In the genomic region with DNA sequence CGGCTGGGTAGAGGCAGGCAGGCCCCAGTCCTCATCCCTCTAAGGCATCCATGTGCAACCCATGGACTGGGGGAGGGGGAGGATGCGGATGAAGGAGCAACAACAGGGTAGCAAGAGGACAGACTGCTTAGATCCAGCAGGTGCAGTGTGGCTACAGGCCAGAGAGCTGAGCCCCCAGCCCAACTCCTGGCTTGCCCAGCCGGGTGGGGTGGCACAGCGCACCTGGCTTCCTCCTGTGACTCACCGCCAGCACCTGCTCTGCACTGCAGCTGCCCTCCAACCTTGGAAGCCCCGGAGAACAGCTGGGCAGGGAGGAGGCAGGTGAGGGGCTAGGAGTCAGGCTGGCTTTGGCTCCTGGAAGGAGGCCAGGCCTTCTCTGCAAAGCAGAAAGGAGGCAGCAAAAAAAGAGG, we compare ENCODE assay signal across 8 mouse cellular contexts. TPM values are rescaled to one million over a fixed set of nuclear protein-coding genes. Genes with fewer than 3 reads are reported as not detected.
DNase-seq lines count a peak whose midpoint lies in the region; ATAC-seq and TF ChIP-seq lines count a peak whose summit lies in the region.

No protein-coding gene starts in this region.

- H3K9me3 ChIP-seq in kidney, embryonic 15.5 days (replicated peaks), result no peaks in the 10 kb centered on the region
- H3K9me3 ChIP-seq in embryonic facial prominence, embryonic 10.5 days, result no peaks in the 10 kb centered on the region
- no peaks in the 10 kb centered on the region for H3K9me3 ChIP-seq in hindbrain, embryonic 15.5 days
- H3K9me3 ChIP-seq in neural tube, embryonic 12.5 days, result no peaks in the 10 kb centered on the region

- TF ChIP-seq CTCF in kidney, adult 2 months (conservative IDR thresholded peaks at IDR 0.05; ENCODE audit: insufficient read depth, insufficient read length, low read depth, low read length), result no peak

- WGBS in kidney, embryonic 15.5 days, result 17% methylated on average over 6 of the region's 6 CpGs
- 43% methylated on average over 6 of the region's 6 CpGs for WGBS in kidney, adult 2 months
- WGBS in embryonic facial prominence, embryonic 10.5 days, result 11% methylated on average over 6 of the region's 6 CpGs
- 23% methylated on average over 6 of the region's 6 CpGs for WGBS in hindbrain, embryonic 15.5 days
- WGBS in neural tube, embryonic 12.5 days, result 29% methylated on average over 6 of the region's 6 CpGs

- H3K27ac ChIP-seq in kidney, embryonic 15.5 days, result peak overlapping the region; percentile 95
- no peak overlapping the region for H3K27ac ChIP-seq in kidney, adult 2 months (ENCODE audit: insufficient read depth, low read depth, low read length)
- H3K27ac ChIP-seq in embryonic facial prominence, embryonic 10.5 days (replicated peaks), result peak overlapping the region; percentile 84
- H3K27ac ChIP-seq in hindbrain, embryonic 15.5 days (replicated peaks), result peak overlapping the region; percentile 89
- peak overlapping the region; percentile 74 for H3K27ac ChIP-seq in neural tube, embryonic 12.5 days

- H3K4me3 ChIP-seq in kidney, embryonic 15.5 days (replicated peaks), result peak overlapping the region; percentile 20
- no peak overlapping the region for H3K4me3 ChIP-seq in kidney, adult 2 months (ENCODE audit: insufficient read depth, low read depth, low read length)
- peak overlapping the region; percentile 45 for H3K4me3 ChIP-seq in embryonic facial prominence, embryonic 10.5 days
- no peak overlapping the region for H3K4me3 ChIP-seq in hindbrain, embryonic 15.5 days
- H3K4me3 ChIP-seq in neural tube, embryonic 12.5 days, result no peak overlapping the region

- H3K9ac ChIP-seq in kidney, embryonic 15.5 days, result 0 out of 2 replicates have a peak overlapping the region, but pooled peaks have one; percentile 19
- 0 out of 2 replicates have a peak overlapping the region, but pooled peaks have one; percentile 9 for H3K9ac ChIP-seq in hindbrain, embryonic 15.5 days
- H3K9ac ChIP-seq in neural tube, embryonic 12.5 days, result 0 out of 2 replicates have a peak overlapping the region, but pooled peaks have one; percentile 44

- H3K4me2 ChIP-seq in kidney, embryonic 15.5 days, result peak overlapping the region; percentile 50
- H3K4me2 ChIP-seq in hindbrain, embryonic 15.5 days, result peak overlapping the region; percentile 39
- peak overlapping the region; percentile 50 for H3K4me2 ChIP-seq in neural tube, embryonic 12.5 days (replicated peaks)

- DNase-seq in kidney, adult 2 months, result no peak
- peak; percentile 63 for DNase-seq in embryonic facial prominence, embryonic 10.5 days (ENCODE audit: low spot score)
- DNase-seq in frontal cortex, postnatal 14 days (ENCODE audit: low spot score in 2 of 2), result no peak
- DNase-seq in urinary bladder, postnatal 14 days (ENCODE audit: low spot score), result no peak
- no peak for DNase-seq in adrenal gland, postnatal 10 days

- no peaks in the 10 kb centered on the region for H3K36me3 ChIP-seq in kidney, embryonic 15.5 days
- H3K36me3 ChIP-seq in kidney, adult 2 months (ENCODE audit: control insufficient read depth, insufficient read depth, low read length), result no peaks in the 10 kb centered on the region
- H3K36me3 ChIP-seq in embryonic facial prominence, embryonic 10.5 days (replicated peaks), result no peaks in the 10 kb centered on the region
- no peaks in the 10 kb centered on the region for H3K36me3 ChIP-seq in hindbrain, embryonic 15.5 days
- H3K36me3 ChIP-seq in neural tube, embryonic 12.5 days, result no peaks in the 10 kb centered on the region

- no peak for TF ChIP-seq POLR2A in kidney, adult 2 months (IDR thresholded peaks at IDR 0.05; ENCODE audit: low read depth, low read length)

- peaks cover 81% of the 10 kb centered on the region for H3K4me1 ChIP-seq in kidney, embryonic 15.5 days
- H3K4me1 ChIP-seq in kidney, adult 2 months (ENCODE audit: control insufficient read depth, insufficient read depth, low read length), result peaks cover 15% of the 10 kb centered on the region; the same call in 1 of the 2 replicates
- peaks cover 70% of the 10 kb centered on the region for H3K4me1 ChIP-seq in embryonic facial prominence, embryonic 10.5 days
- H3K4me1 ChIP-seq in hindbrain, embryonic 15.5 days (replicated peaks), result peaks cover 18% of the 10 kb centered on the region
- peaks cover 17% of the 10 kb centered on the region for H3K4me1 ChIP-seq in neural tube, embryonic 12.5 days

- H3K27me3 ChIP-seq in kidney, embryonic 15.5 days, result no peaks in the 10 kb centered on the region
- H3K27me3 ChIP-seq in kidney, adult 2 months (replicated peaks; ENCODE audit: control insufficient read depth, insufficient read depth, low read length), result no peaks in the 10 kb centered on the region
- H3K27me3 ChIP-seq in embryonic facial prominence, embryonic 10.5 days (replicated peaks; ENCODE audit: low read depth, poor library complexity, severe bottlenecking), result 0 out of 2 replicates have a peak, but pooled peaks cover 4% of the 10 kb centered on the region
- no peaks in the 10 kb centered on the region for H3K27me3 ChIP-seq in hindbrain, embryonic 15.5 days
- peaks cover 13% of the 10 kb centered on the region; the same call in 1 of the 2 replicates for H3K27me3 ChIP-seq in neural tube, embryonic 12.5 days (replicated peaks)

- peak; percentile 74 for ATAC-seq in kidney, embryonic 15.5 days (replicated peaks; ENCODE audit: low FRiP score)
- peak; percentile 65 for ATAC-seq in hindbrain, embryonic 15.5 days (ENCODE audit: low FRiP score, low read depth)
- peak; percentile 60 for ATAC-seq in neural tube, embryonic 12.5 days (ENCODE audit: low FRiP score, low read depth)

RNA-seq across cellular contexts. Expression of gene Sema4c, which starts 21.8 kb away (rescaled TPM):
- polyA plus RNA-seq in kidney, embryonic 15.5 days (2015; fragmentation: Nextera tagmentation; extraction: Ambion mirVana), result 19.3 and 23.3 TPM in 2 replicates
- polyA plus RNA-seq in kidney, adult 2 months (2012; rRNA removed), result 8.0 and 9.1 TPM in 2 replicates
- 24.9 and 25.9 TPM in 2 replicates for polyA plus RNA-seq in embryonic facial prominence, embryonic 10.5 days (2016; fragmentation: Nextera tagmentation; extraction: Ambion mirVana)
- 26.2 and 26.8 TPM in 2 replicates for polyA plus RNA-seq in hindbrain, embryonic 15.5 days (2015; fragmentation: Nextera tagmentation; extraction: Ambion mirVana)
- 35.4 and 38.2 TPM in 2 replicates for polyA plus RNA-seq in neural tube, embryonic 12.5 days (2016; fragmentation: Nextera tagmentation; extraction: Ambion mirVana)
- 10 to 100 TPM; 27.3 to 28.9 TPM for total RNA-seq in adrenal gland, postnatal 10 days (2021)

RNA-seq across cellular contexts. Expression of gene Ankrd39, which starts 32.7 kb away (rescaled TPM):
- 26.2 and 26.3 TPM in 2 replicates for polyA plus RNA-seq in kidney, embryonic 15.5 days (2015; fragmentation: Nextera tagmentation; extraction: Ambion mirVana)
- 16.8 and 22.6 TPM in 2 replicates for polyA plus RNA-seq in kidney, adult 2 months (2012; rRNA removed)
- 18.9 and 20.3 TPM in 2 replicates for polyA plus RNA-seq in embryonic facial prominence, embryonic 10.5 days (2016; fragmentation: Nextera tagmentation; extraction: Ambion mirVana)
- 28.7 and 29.9 TPM in 2 replicates for polyA plus RNA-seq in hindbrain, embryonic 15.5 days (2015; fragmentation: Nextera tagmentation; extraction: Ambion mirVana)
- polyA plus RNA-seq in neural tube, embryonic 12.5 days (2016; fragmentation: Nextera tagmentation; extraction: Ambion mirVana), result 18.6 and 19.5 TPM in 2 replicates
- total RNA-seq in adrenal gland, postnatal 10 days (2021), result 10 to 100 TPM; 12.9 to 21.6 TPM

RNA-seq across cellular contexts. Expression of gene Gm42417, which starts 40.8 kb away (rescaled TPM):
- polyA plus RNA-seq in kidney, embryonic 15.5 days (2015; fragmentation: Nextera tagmentation; extraction: Ambion mirVana), result 0.32 and 0.75 TPM in 2 replicates
- polyA plus RNA-seq in kidney, adult 2 months (2012; rRNA removed), result not detected in 2 replicates
- polyA plus RNA-seq in embryonic facial prominence, embryonic 10.5 days (2016; fragmentation: Nextera tagmentation; extraction: Ambion mirVana), result 0.54 TPM in 1 of 2 replicates, not detected in the other
- 0.62 TPM in 1 of 2 replicates, not detected in the other for polyA plus RNA-seq in hindbrain, embryonic 15.5 days (2015; fragmentation: Nextera tagmentation; extraction: Ambion mirVana)
- polyA plus RNA-seq in neural tube, embryonic 12.5 days (2016; fragmentation: Nextera tagmentation; extraction: Ambion mirVana), result 1.0 TPM in 1 of 2 replicates, not detected in the other
- total RNA-seq in adrenal gland, postnatal 10 days (2021), result 10 to 100 TPM; 10.2 to 32.9 TPM

RNA-seq across cellular contexts. Expression of gene Ankrd23, which starts 43.3 kb away (rescaled TPM):
- polyA plus RNA-seq in kidney, embryonic 15.5 days (2015; fragmentation: Nextera tagmentation; extraction: Ambion mirVana), result 21.8 and 22.1 TPM in 2 replicates
- 11.8 and 37.9 TPM in 2 replicates for polyA plus RNA-seq in kidney, adult 2 months (2012; rRNA removed)
- 15.5 and 16.6 TPM in 2 replicates for polyA plus RNA-seq in embryonic facial prominence, embryonic 10.5 days (2016; fragmentation: Nextera tagmentation; extraction: Ambion mirVana)
- 18.9 and 19.6 TPM in 2 replicates for polyA plus RNA-seq in hindbrain, embryonic 15.5 days (2015; fragmentation: Nextera tagmentation; extraction: Ambion mirVana)
- 16.4 and 16.6 TPM in 2 replicates for polyA plus RNA-seq in neural tube, embryonic 12.5 days (2016; fragmentation: Nextera tagmentation; extraction: Ambion mirVana)
- 10 to 100 TPM; 22.5 to 73.8 TPM for total RNA-seq in adrenal gland, postnatal 10 days (2021)

Comparison
In these comparisons a context has a peak if more than half of its experiments do, and no peak if none do; other contexts are left out.
1. H3K4me3 ChIP-seq: peak in kidney, embryonic 15.5 days (single experiment) and embryonic facial prominence, embryonic 10.5 days (single experiment); none in kidney, adult 2 months (single experiment), hindbrain, embryonic 15.5 days (single experiment) and neural tube, embryonic 12.5 days (single experiment).
2. Peak in every context shown above with its lines, with median percentiles within 50 percentile points of each other: ATAC-seq, H3K4me2 ChIP-seq and H3K9ac ChIP-seq.